ENCODE assay signal across 28 mouse cellular contexts in the genomic region with DNA sequence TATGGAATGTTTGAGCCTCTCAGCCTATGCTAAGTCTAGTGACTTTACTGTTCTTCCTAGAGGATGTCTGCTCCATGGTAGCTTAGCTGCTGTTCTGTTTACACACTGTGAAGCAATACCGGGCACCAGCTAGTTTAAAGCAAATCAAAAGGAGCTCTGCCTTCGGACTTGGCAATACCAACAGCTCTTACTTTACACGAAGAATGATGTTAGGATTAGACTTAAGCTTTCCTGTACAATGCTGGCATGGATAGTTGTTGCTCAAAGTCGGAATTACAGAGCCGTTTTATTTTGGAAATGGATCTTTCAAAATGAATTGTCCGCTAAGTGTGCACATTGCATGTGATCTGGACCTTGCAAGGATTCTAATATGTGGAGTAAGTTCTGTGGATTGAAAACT. TPM values are rescaled to one million over a fixed set of nuclear protein-coding genes. Genes with fewer than 3 reads are reported as not detected.
A peak's percentile ranks its signal among the peaks of the same experiment; 100 is the strongest.
DNase-seq lines count a peak whose midpoint lies in the region; ATAC-seq and TF ChIP-seq lines count a peak whose summit lies in the region.
"Had no signal": no experiment of that assay in that cellular context is flagged by ENCODE, and none has a peak within 500 bp of the region (broad histone marks: within the 10 kb centered on the region; RNA-seq: fewer than 3 reads in every experiment).

No protein-coding gene starts in this region.

- H3K27ac ChIP-seq in embryonic facial prominence, embryonic 14.5 days (replicated peaks; ENCODE audit: low read depth, low read length), result no peak overlapping the region
- no peak overlapping the region for H3K27ac ChIP-seq in embryonic facial prominence, embryonic 10.5 days (replicated peaks)
- H3K27ac ChIP-seq in liver, adult 2 months (replicated peaks; ENCODE audit: insufficient read depth, low read depth, low read length), result no peak overlapping the region
- H3K27ac ChIP-seq in liver, embryonic 12.5 days, result no peak overlapping the region
- peak overlapping the region; percentile 38 for H3K27ac ChIP-seq in lung, embryonic 16.5 days (ENCODE audit: low read length)
- H3K27ac ChIP-seq: embryonic facial prominence, embryonic 15.5 days; forebrain, embryonic 13.5 days; heart, embryonic 15.5 days; hindbrain, embryonic 10.5 days; hindbrain, embryonic 13.5 days; hindbrain, postnatal 0 days had no signal

- WGBS in embryonic facial prominence, embryonic 14.5 days, result 74% methylated on average over 6 of the region's 6 CpGs
- 88% methylated on average over 6 of the region's 6 CpGs for WGBS in embryonic facial prominence, embryonic 10.5 days
- WGBS in liver, adult 2 months, result 51% methylated on average over 6 of the region's 6 CpGs
- 63% methylated on average over 6 of the region's 6 CpGs for WGBS in liver, embryonic 12.5 days (ENCODE audit: insufficient replicate concordance)
- WGBS in lung, embryonic 16.5 days, result 63% methylated on average over 6 of the region's 6 CpGs

- TF ChIP-seq POLR2A in liver, adult 2 months (IDR thresholded peaks at IDR 0.05; ENCODE audit: extremely low read depth, insufficient read depth, low read length), result no peak

- peak; percentile 11 for DNase-seq in embryonic facial prominence, embryonic 14.5 days (ENCODE audit: low spot score)
- DNase-seq in embryonic facial prominence, embryonic 10.5 days (ENCODE audit: low spot score), result no peak
- DNase-seq in liver, adult 2 months (ENCODE audit: extremely low read depth, low read depth, low spot score), result peak; percentile 49
- no peak for DNase-seq in lung, postnatal 25 days (ENCODE audit: low spot score)
- peak; percentile 76 for DNase-seq in fat pad, adult 2 months (ENCODE audit: extremely low read depth, low read depth, low spot score)
- DNase-seq in thymus, postnatal 36 days, result no peak
- DNase-seq: adrenal gland, adult 8-10 months; adrenal gland, postnatal 25 days; cerebellum, adult 11-12 months; cerebellum, adult 8-10 months; cerebellum, postnatal 10 days; cerebellum, postnatal 36 days; embryo, embryonic 11 days; gastrocnemius, postnatal 25 days; heart, postnatal 10 days; heart, postnatal 36 days had no signal

- no peaks in the 10 kb centered on the region for H3K36me3 ChIP-seq in embryonic facial prominence, embryonic 14.5 days (ENCODE audit: control insufficient read depth, insufficient read depth, low read length)
- no peaks in the 10 kb centered on the region for H3K36me3 ChIP-seq in embryonic facial prominence, embryonic 10.5 days (replicated peaks)
- H3K36me3 ChIP-seq in liver, adult 2 months (ENCODE audit: control insufficient read depth, insufficient read depth, low read length), result no peaks in the 10 kb centered on the region
- H3K36me3 ChIP-seq in liver, embryonic 12.5 days, result no peaks in the 10 kb centered on the region
- H3K36me3 ChIP-seq in lung, embryonic 16.5 days (ENCODE audit: control insufficient read depth, insufficient read depth, low read length), result no peaks in the 10 kb centered on the region
- H3K36me3 ChIP-seq: embryonic facial prominence, embryonic 15.5 days; heart, embryonic 12.5 days; heart, embryonic 15.5 days; hindbrain, embryonic 10.5 days had no signal

- no peaks in the 10 kb centered on the region for H3K79me2 ChIP-seq in liver, adult 2 months (ENCODE audit: control insufficient read depth, insufficient read depth, low read length)

- ATAC-seq in embryonic facial prominence, embryonic 14.5 days (ENCODE audit: low read depth), result no peak
- ATAC-seq in liver, embryonic 12.5 days, result no peak
- ATAC-seq in lung, embryonic 16.5 days (ENCODE audit: low read depth), result peak; percentile 51; the same call in 1 of the 2 replicates
- ATAC-seq: activated CD4-positive, CD25-positive, alpha-beta regulatory T cell, adult 4 months; forebrain, embryonic 13.5 days; forebrain, embryonic 16.5 days; hindbrain, postnatal 0 days; inflammation-experienced regulatory T-cells, adult 6 months had no signal

- peaks cover 6% of the 10 kb centered on the region for H3K9me3 ChIP-seq in embryonic facial prominence, embryonic 14.5 days (ENCODE audit: control insufficient read depth, low read length)
- H3K9me3 ChIP-seq in embryonic facial prominence, embryonic 10.5 days, result peaks cover 3% of the 10 kb centered on the region
- no peaks in the 10 kb centered on the region; the same call in 1 of the 2 replicates for H3K9me3 ChIP-seq in liver, embryonic 12.5 days (replicated peaks)
- no peaks in the 10 kb centered on the region for H3K9me3 ChIP-seq in lung, embryonic 16.5 days (ENCODE audit: control insufficient read depth, low read length)
- H3K9me3 ChIP-seq: embryonic facial prominence, embryonic 15.5 days; heart, embryonic 15.5 days had no signal

- H3K4me1 ChIP-seq in embryonic facial prominence, embryonic 14.5 days (ENCODE audit: control insufficient read depth, insufficient read depth, low read length), result no peaks in the 10 kb centered on the region
- H3K4me1 ChIP-seq in embryonic facial prominence, embryonic 10.5 days, result no peaks in the 10 kb centered on the region
- no peaks in the 10 kb centered on the region for H3K4me1 ChIP-seq in liver, adult 2 months (ENCODE audit: control insufficient read depth, insufficient read depth, low read length)
- H3K4me1 ChIP-seq in liver, embryonic 12.5 days, result no peaks in the 10 kb centered on the region
- H3K4me1 ChIP-seq in lung, embryonic 16.5 days (replicated peaks; ENCODE audit: control insufficient read depth, insufficient read depth, low read length), result 0 out of 2 replicates have a peak, but pooled peaks cover 4% of the 10 kb centered on the region
- H3K4me1 ChIP-seq: embryonic facial prominence, embryonic 15.5 days; forebrain, embryonic 13.5 days; heart, embryonic 12.5 days; heart, embryonic 15.5 days; hindbrain, embryonic 10.5 days had no signal

- H3K4me2 ChIP-seq in embryonic facial prominence, embryonic 14.5 days (ENCODE audit: low read depth, low read length), result no peak overlapping the region
- no peak overlapping the region for H3K4me2 ChIP-seq in liver, embryonic 12.5 days
- H3K4me2 ChIP-seq in lung, embryonic 16.5 days (ENCODE audit: low read depth, low read length), result 0 out of 2 replicates have a peak overlapping the region, but pooled peaks have one; percentile 17
- H3K4me2 ChIP-seq: embryonic facial prominence, embryonic 15.5 days; forebrain, embryonic 13.5 days; heart, embryonic 12.5 days; heart, embryonic 15.5 days; hindbrain, embryonic 13.5 days had no signal

- H3K27me3 ChIP-seq in embryonic facial prominence, embryonic 14.5 days (replicated peaks; ENCODE audit: control insufficient read depth, insufficient read depth, low read length), result no peaks in the 10 kb centered on the region
- H3K27me3 ChIP-seq in embryonic facial prominence, embryonic 10.5 days (replicated peaks; ENCODE audit: low read depth, poor library complexity, severe bottlenecking), result no peaks in the 10 kb centered on the region
- no peaks in the 10 kb centered on the region for H3K27me3 ChIP-seq in liver, adult 2 months (ENCODE audit: control insufficient read depth, insufficient read depth, low read length)
- H3K27me3 ChIP-seq in liver, embryonic 12.5 days (replicated peaks), result no peaks in the 10 kb centered on the region
- H3K27me3 ChIP-seq in lung, embryonic 16.5 days (ENCODE audit: control insufficient read depth, insufficient read depth, low read depth, low read length), result no peaks in the 10 kb centered on the region
- H3K27me3 ChIP-seq: embryonic facial prominence, embryonic 15.5 days; forebrain, embryonic 13.5 days; heart, embryonic 12.5 days; heart, embryonic 15.5 days; hindbrain, embryonic 13.5 days had no signal

- no peak for TF ChIP-seq CTCF in liver, adult 2 months (IDR thresholded peaks at IDR 0.05; ENCODE audit: low read depth, low read length)

- no peak overlapping the region for H3K9ac ChIP-seq in embryonic facial prominence, embryonic 14.5 days (ENCODE audit: low read depth, low read length)
- no peak overlapping the region for H3K9ac ChIP-seq in liver, adult 2 months (ENCODE audit: low read depth, low read length)
- no peak overlapping the region for H3K9ac ChIP-seq in liver, embryonic 12.5 days
- H3K9ac ChIP-seq in lung, embryonic 16.5 days (ENCODE audit: low read length), result no peak overlapping the region
- H3K9ac ChIP-seq: embryonic facial prominence, embryonic 15.5 days; forebrain, embryonic 13.5 days; heart, embryonic 12.5 days; heart, embryonic 15.5 days; hindbrain, embryonic 13.5 days had no signal

- no peak overlapping the region for H3K4me3 ChIP-seq in embryonic facial prominence, embryonic 14.5 days (ENCODE audit: low read depth, low read length)
- H3K4me3 ChIP-seq in embryonic facial prominence, embryonic 10.5 days, result no peak overlapping the region
- no peak overlapping the region for H3K4me3 ChIP-seq in liver, adult 2 months (ENCODE audit: insufficient read depth, low read depth, low read length)
- H3K4me3 ChIP-seq in liver, embryonic 12.5 days, result no peak overlapping the region
- no peak overlapping the region for H3K4me3 ChIP-seq in lung, embryonic 16.5 days (ENCODE audit: low read length)
- H3K4me3 ChIP-seq: embryonic facial prominence, embryonic 15.5 days; forebrain, embryonic 13.5 days; heart, embryonic 12.5 days; heart, embryonic 15.5 days; hindbrain, embryonic 10.5 days; hindbrain, embryonic 13.5 days had no signal

RNA-seq across cellular contexts. Expression of gene Zfp280d, which starts 48.1 kb away (rescaled TPM):
- 37.5 and 38.7 TPM in 2 replicates for polyA plus RNA-seq in embryonic facial prominence, embryonic 14.5 days (2014; fragmentation: Nextera tagmentation; extraction: Ambion mirVana)
- 50.3 and 53.0 TPM in 2 replicates for polyA plus RNA-seq in embryonic facial prominence, embryonic 10.5 days (2016; fragmentation: Nextera tagmentation; extraction: Ambion mirVana)
- total RNA-seq in liver, adult 2 months (2014; rRNA removed), result 19.9 and 26.0 TPM in 2 replicates
- polyA plus RNA-seq in liver, adult 2 months (2012; rRNA removed), result 2.0 and 3.1 TPM in 2 replicates
- polyA plus RNA-seq in liver, embryonic 12.5 days (2016; fragmentation: Nextera tagmentation; extraction: Ambion mirVana), result 23.1 and 23.4 TPM in 2 replicates
- polyA plus RNA-seq in lung, embryonic 16.5 days (2015; fragmentation: Nextera tagmentation; extraction: Ambion mirVana), result 36.8 and 40.7 TPM in 2 replicates

Comparison
In these comparisons a context has a peak if more than half of its experiments do, and no peak if none do; other contexts are left out.
1. DNase-seq: peak in embryonic facial prominence, embryonic 14.5 days (single experiment), liver, adult 2 months (single experiment) and fat pad, adult 2 months (single experiment); none in embryonic facial prominence, embryonic 10.5 days (single experiment), lung, postnatal 25 days (single experiment) and thymus, postnatal 36 days (0 of 2).